Mouse (Mus musculus): ENCODE measurements at regions not wholly inside any gene's neighbourhood (a gene's known extent, or its start where the extent isn't known, plus 50 kb on each side); places are given as distances from the start of the nearest gene placed in this dataset.

DNA sequence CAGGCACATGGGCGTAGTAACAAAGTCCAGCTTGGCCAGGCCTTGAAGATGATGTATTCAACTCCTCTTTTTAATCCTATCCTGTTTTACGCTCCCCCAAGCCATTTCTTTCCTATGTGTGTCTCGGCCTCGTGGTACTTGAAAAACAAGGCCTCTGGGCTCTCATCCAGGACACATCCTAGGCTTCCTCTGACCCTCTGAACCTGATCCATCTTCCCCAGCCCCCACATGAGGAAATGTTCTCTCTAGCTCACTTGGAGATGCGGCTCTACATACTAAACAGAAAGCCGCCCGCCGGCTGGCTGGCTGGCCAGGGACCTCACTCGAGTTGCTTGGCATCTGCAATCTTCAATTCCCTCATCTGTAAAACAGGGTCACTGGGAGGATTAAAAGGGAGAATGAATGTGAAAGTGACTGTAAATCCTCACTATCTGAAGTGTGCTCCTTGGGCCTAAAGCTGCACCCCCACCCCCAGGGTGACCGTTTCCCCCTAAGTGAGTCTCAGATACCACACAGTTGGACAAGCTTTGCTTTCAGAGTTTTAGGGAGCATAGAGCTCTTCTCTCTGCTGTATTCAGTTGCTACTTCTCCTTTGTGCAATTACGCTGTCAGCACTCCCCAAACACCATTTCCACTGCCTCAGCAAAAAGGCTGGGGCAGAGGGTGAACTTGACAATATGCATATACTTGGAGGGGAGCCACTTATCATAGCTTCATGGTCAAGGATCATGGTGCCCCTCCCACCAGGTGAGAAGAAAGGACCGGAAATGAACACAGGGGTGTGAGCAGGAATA lies 109.7 kb downstream of the H2al1j start:
- H3K27ac ChIP-seq (replicated peaks; ENCODE audit: insufficient read depth, low read depth, low read length): no peak overlapping the region

GRCm38 (mm10) chrX:11443543-11443942 lies 115.9 kb downstream of the H2al1j start:
- TF ChIP-seq POLR2A (IDR thresholded peaks at IDR 0.05; ENCODE audit: extremely low read depth, insufficient read depth, low read length): no peak
- TF ChIP-seq CTCF (IDR thresholded peaks at IDR 0.05; ENCODE audit: low read depth, low read length): no peak
- Histone ChIP-seq H3K27ac (replicated peaks; ENCODE audit: insufficient read depth, low read depth, low read length) (no peak overlapping the region), H3K9ac (ENCODE audit: low read depth, low read length) (no peak overlapping the region), H3K4me1 (ENCODE audit: control insufficient read depth, insufficient read depth, low read length) (no peaks in the 10 kb centered on the region; the same call in 1 of the 2 replicates), H3K79me2 (ENCODE audit: control insufficient read depth, insufficient read depth, low read length) (no peaks in the 10 kb centered on the region), H3K27me3 (ENCODE audit: control insufficient read depth, insufficient read depth, low read length) (no peaks in the 10 kb centered on the region), H3K4me3 (ENCODE audit: insufficient read depth, low read depth, low read length) (no peak overlapping the region), H3K36me3 (ENCODE audit: control insufficient read depth, insufficient read depth, low read length) (no peaks in the 10 kb centered on the region)
- no peak for DNase-seq (ENCODE audit: extremely low read depth, low read depth, low spot score)
- WGBS: 69% methylated on average over 7 of the region's 7 CpGs

More for the DNA sequence above, 109.7 kb downstream of the H2al1j start:
- Histone ChIP-seq H3K4me1 (ENCODE audit: control insufficient read depth, insufficient read depth, low read length) (no peaks in the 10 kb centered on the region), H3K27me3 (ENCODE audit: control insufficient read depth, insufficient read depth, low read length) (no peaks in the 10 kb centered on the region), H3K4me3 (ENCODE audit: insufficient read depth, low read depth, low read length) (no peak overlapping the region), H3K79me2 (ENCODE audit: control insufficient read depth, insufficient read depth, low read length) (no peaks in the 10 kb centered on the region), H3K9ac (ENCODE audit: low read depth, low read length) (no peak overlapping the region), H3K36me3 (ENCODE audit: control insufficient read depth, insufficient read depth, low read length) (no peaks in the 10 kb centered on the region)
- peak; percentile 25 for DNase-seq (ENCODE audit: extremely low read depth, low read depth, low spot score)
- TF ChIP-seq CTCF (IDR thresholded peaks at IDR 0.05; ENCODE audit: low read depth, low read length) (no peak), POLR2A (IDR thresholded peaks at IDR 0.05; ENCODE audit: extremely low read depth, insufficient read depth, low read length) (no peak)
- 66% methylated on average over 12 of the region's 12 CpGs for WGBS

DNA sequence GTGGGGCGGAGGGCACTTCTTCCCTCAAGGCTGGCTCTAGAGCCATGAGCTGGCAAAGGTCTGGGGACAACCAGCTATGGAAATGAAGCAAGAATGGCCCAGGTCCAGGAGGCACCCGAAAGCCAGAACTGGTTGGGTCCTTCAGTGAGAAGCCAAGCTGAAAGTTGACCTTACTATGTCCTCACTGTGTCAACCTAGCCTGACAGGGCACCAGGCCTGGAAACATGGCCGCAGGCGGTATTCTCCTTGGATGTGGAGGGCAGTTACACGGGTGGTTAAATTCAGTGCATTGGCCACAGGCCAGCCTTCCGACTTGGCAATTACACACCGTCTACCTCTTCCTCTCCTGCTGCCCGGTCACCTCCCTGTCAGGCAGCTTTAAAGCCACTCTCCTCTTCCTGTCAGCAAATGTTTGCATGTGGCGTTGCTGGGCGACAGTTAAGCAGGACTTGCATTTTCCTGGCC lies 116.7 kb downstream of the H2al1j start:
- no peak for TF ChIP-seq POLR2A (IDR thresholded peaks at IDR 0.05; ENCODE audit: extremely low read depth, insufficient read depth, low read length)
- TF ChIP-seq CTCF (IDR thresholded peaks at IDR 0.05; ENCODE audit: low read depth, low read length): no peak
- Histone ChIP-seq H3K27ac (replicated peaks; ENCODE audit: insufficient read depth, low read depth, low read length) (no peak overlapping the region), H3K79me2 (ENCODE audit: control insufficient read depth, insufficient read depth, low read length) (no peaks in the 10 kb centered on the region), H3K36me3 (ENCODE audit: control insufficient read depth, insufficient read depth, low read length) (no peaks in the 10 kb centered on the region), H3K27me3 (ENCODE audit: control insufficient read depth, insufficient read depth, low read length) (no peaks in the 10 kb centered on the region), H3K4me1 (ENCODE audit: control insufficient read depth, insufficient read depth, low read length) (no peaks in the 10 kb centered on the region; the same call in 1 of the 2 replicates), H3K4me3 (ENCODE audit: insufficient read depth, low read depth, low read length) (no peak overlapping the region), H3K9ac (ENCODE audit: low read depth, low read length) (no peak overlapping the region)
- WGBS: 20% methylated on average over 10 of the region's 10 CpGs
- peak; percentile 80 for DNase-seq (ENCODE audit: extremely low read depth, low read depth, low spot score)

GRCm38 (mm10) chrX:11448711-11449110 lies 121.1 kb downstream of the H2al1j start:
- no peak for TF ChIP-seq CTCF (IDR thresholded peaks at IDR 0.05; ENCODE audit: low read depth, low read length)
- TF ChIP-seq POLR2A (IDR thresholded peaks at IDR 0.05; ENCODE audit: extremely low read depth, insufficient read depth, low read length): no peak
- 38% methylated on average over 4 of the region's 4 CpGs for WGBS
- DNase-seq (ENCODE audit: extremely low read depth, low read depth, low spot score): peak; percentile 61
- Histone ChIP-seq H3K27ac (replicated peaks; ENCODE audit: insufficient read depth, low read depth, low read length) (no peak overlapping the region), H3K4me3 (ENCODE audit: insufficient read depth, low read depth, low read length) (no peak overlapping the region), H3K9ac (ENCODE audit: low read depth, low read length) (no peak overlapping the region), H3K36me3 (ENCODE audit: control insufficient read depth, insufficient read depth, low read length) (no peaks in the 10 kb centered on the region), H3K27me3 (ENCODE audit: control insufficient read depth, insufficient read depth, low read length) (no peaks in the 10 kb centered on the region), H3K79me2 (ENCODE audit: control insufficient read depth, insufficient read depth, low read length) (no peaks in the 10 kb centered on the region), H3K4me1 (ENCODE audit: control insufficient read depth, insufficient read depth, low read length) (no peaks in the 10 kb centered on the region; the same call in 1 of the 2 replicates)

GRCm38 (mm10) chrX:11458521-11458920 lies 130.9 kb downstream of the H2al1j start:
- no peak overlapping the region for H3K9ac ChIP-seq (ENCODE audit: low read depth, low read length)
- no peaks in the 10 kb centered on the region for H3K27me3 ChIP-seq (ENCODE audit: control insufficient read depth, insufficient read depth, low read length)
- DNase-seq (ENCODE audit: extremely low read depth, low read depth, low spot score): no peak
- H3K4me1 ChIP-seq (ENCODE audit: control insufficient read depth, insufficient read depth, low read length): peaks cover under 1% of the 10 kb centered on the region; the same call in 1 of the 2 replicates
- no peaks in the 10 kb centered on the region for H3K36me3 ChIP-seq (ENCODE audit: control insufficient read depth, insufficient read depth, low read length)
- TF ChIP-seq CTCF (IDR thresholded peaks at IDR 0.05; ENCODE audit: low read depth, low read length): no peak
- TF ChIP-seq POLR2A (IDR thresholded peaks at IDR 0.05; ENCODE audit: extremely low read depth, insufficient read depth, low read length): no peak
- WGBS: 84% methylated on average over 4 of the region's 4 CpGs
- no peak overlapping the region for H3K4me3 ChIP-seq (ENCODE audit: insufficient read depth, low read depth, low read length)
- no peaks in the 10 kb centered on the region for H3K79me2 ChIP-seq (ENCODE audit: control insufficient read depth, insufficient read depth, low read length)
- no peak overlapping the region for H3K27ac ChIP-seq (replicated peaks; ENCODE audit: insufficient read depth, low read depth, low read length)

DNA sequence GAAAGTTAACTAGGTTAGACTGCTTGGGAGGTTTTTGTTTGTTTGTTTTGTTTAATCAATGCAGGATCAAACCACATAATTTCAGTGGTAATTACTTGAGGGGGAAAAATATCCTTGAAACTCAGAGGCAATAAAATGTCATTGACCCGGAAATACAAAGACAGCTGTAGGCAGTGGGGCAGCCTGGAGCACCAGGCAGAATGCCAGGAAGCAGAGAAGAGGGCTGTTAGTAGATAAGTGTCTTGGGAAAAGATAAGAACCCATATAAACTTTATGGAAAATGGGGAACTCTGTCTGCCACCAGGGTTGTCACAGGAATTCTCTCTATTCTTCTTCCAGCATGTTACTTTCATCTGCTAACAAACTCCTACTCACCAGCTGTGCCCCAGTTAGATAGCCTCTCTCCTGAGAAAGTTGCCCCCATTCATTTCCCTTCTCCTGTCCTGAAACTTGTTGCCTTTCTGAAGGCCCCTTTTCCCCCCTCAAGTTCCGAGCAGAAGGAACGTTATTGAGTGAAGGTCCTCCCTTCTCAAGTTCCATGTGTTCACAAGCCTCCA lies 136.4 kb downstream of the H2al1j start:
- no peaks in the 10 kb centered on the region for H3K27me3 ChIP-seq (ENCODE audit: control insufficient read depth, insufficient read depth, low read length)
- 76% methylated on average over 3 of the region's 3 CpGs for WGBS
- TF ChIP-seq POLR2A (IDR thresholded peaks at IDR 0.05; ENCODE audit: extremely low read depth, insufficient read depth, low read length): no peak
- no peak for TF ChIP-seq CTCF (IDR thresholded peaks at IDR 0.05; ENCODE audit: low read depth, low read length)
- H3K9ac ChIP-seq (ENCODE audit: low read depth, low read length): no peak overlapping the region
- H3K79me2 ChIP-seq (ENCODE audit: control insufficient read depth, insufficient read depth, low read length): no peaks in the 10 kb centered on the region
- H3K27ac ChIP-seq (replicated peaks; ENCODE audit: insufficient read depth, low read depth, low read length): no peak overlapping the region
- no peaks in the 10 kb centered on the region for H3K36me3 ChIP-seq (ENCODE audit: control insufficient read depth, insufficient read depth, low read length)
- H3K4me1 ChIP-seq (ENCODE audit: control insufficient read depth, insufficient read depth, low read length): peaks cover 3% of the 10 kb centered on the region; the same call in 1 of the 2 replicates
- no peak overlapping the region for H3K4me3 ChIP-seq (ENCODE audit: insufficient read depth, low read depth, low read length)
- DNase-seq (ENCODE audit: extremely low read depth, low read depth, low spot score): no peak
